Mouse (Mus musculus) ovary, postnatal 36 days (tissue): ENCODE data around the gene Dnaja3.
"Not testable (repeated sequence)": the region's sequence is repeated elsewhere in the genome, so short reads cannot be mapped to it uniquely, and the experiment has no call there.

Experiments used
- DNase-seq: peaks from one replicate; pipeline ENCODE4 v3.0.0; 2022; ENCODE audit warnings: low spot score, mixed read lengths

Dnaja3 gene

GRCm38 (mm10) chr16:4725266-4725665, 85.5 kb downstream of the Dnaja3 start:
- no peak for DNase-seq

GRCm38 (mm10) chr16:4725780-4726527, 86.2 kb downstream of the Dnaja3 start, which contains the start of gene Hmox2:
Hmox2 (plus strand) TSS chr16:4726361.
- DNase-seq = peak; percentile 95

GRCm38 (mm10) chr16:4726528-4727128, 86.8 kb downstream of the Dnaja3 start:
- no peak for DNase-seq

- no peak for DNase-seq
These were observed 87.7 kb downstream of the Dnaja3 start for GRCm38 (mm10) chr16:4727526-4727925.

GRCm38 (mm10) chr16:4727963-4728362, 88.2 kb downstream of the Dnaja3 start:
- DNase-seq = no peak

- DNase-seq = no peak
These were observed 91.1 kb downstream of the Dnaja3 start for GRCm38 (mm10) chr16:4730776-4731358.

GRCm38 (mm10) chr16:4736262-4736661, 96.5 kb downstream of the Dnaja3 start:
- DNase-seq = no peak

- DNase-seq = no peak
These were observed 100.2 kb downstream of the Dnaja3 start for GRCm38 (mm10) chr16:4739994-4740393.

GRCm38 (mm10) chr16:4742186-4742585, 102.4 kb downstream of the Dnaja3 start:
- DNase-seq = no peak

- DNase-seq = no peak
These were observed 112.4 kb downstream of the Dnaja3 start for GRCm38 (mm10) chr16:4752155-4752554.

GRCm38 (mm10) chr16:4754045-4754444, 114.3 kb downstream of the Dnaja3 start:
- DNase-seq = no peak

GRCm38 (mm10) chr16:4756660-4757335, 117.0 kb downstream of the Dnaja3 start:
- DNase-seq = not testable (repeated sequence)
